Mouse (Mus musculus) embryonic facial prominence, embryonic 13.5 days (tissue): ENCODE results near the gene Nop53. TPM values are rescaled to one million over a fixed set of nuclear protein-coding genes. Genes with fewer than 3 reads are reported as not detected.

Experiments
- ATAC-seq: fragments of 200-750 bp; cut with Nextera tagmentation; 2 replicates; pipeline ENCODE4 v1.8.0; 2017; ENCODE audit warnings: low read depth; ENCODE audit not compliant: insufficient number of reproducible peaks, insufficient read depth, low FRiP score, low TSS enrichment
- H3K27ac ChIP-seq: fragments of 300-500 bp; sonication (generic); 2 replicates; pipeline ENCODE4 v1.5.1; 2015; ENCODE audit warnings: moderate library complexity, mild to moderate bottlenecking, inconsistent platforms
- H3K27me3 ChIP-seq: fragments of 300-500 bp; sonication (generic); 2 replicates; pipeline ENCODE4 v1.6.1; 2015; ENCODE audit warnings: mild to moderate bottlenecking, inconsistent platforms
- H3K36me3 ChIP-seq: fragments of 300-500 bp; sonication (generic); 2 replicates; pipeline ENCODE4 v1.6.1; 2015; ENCODE audit warnings: mild to moderate bottlenecking, inconsistent platforms
- H3K4me1 ChIP-seq: fragments of 300-500 bp; sonication (generic); 2 replicates; pipeline ENCODE4 v1.6.1; 2015; ENCODE audit warnings: inconsistent platforms
- H3K4me2 ChIP-seq: fragments of 300-500 bp; sonication (generic); 2 replicates; pipeline ENCODE4 v1.6.1; 2015; ENCODE audit warnings: moderate library complexity, mild to moderate bottlenecking, inconsistent platforms
- H3K4me3 ChIP-seq: fragments of 300-500 bp; sonication (generic); 2 replicates; pipeline ENCODE4 v1.5.1; 2015; ENCODE audit warnings: mild to moderate bottlenecking, inconsistent platforms
- H3K9ac ChIP-seq: fragments of 300-500 bp; sonication (generic); 2 replicates; pipeline ENCODE4 v1.6.1; 2015; ENCODE audit warnings: mild to moderate bottlenecking, inconsistent platforms
- H3K9me3 ChIP-seq: fragments of 300-500 bp; sonication (generic); 2 replicates; pipeline ENCODE4 v1.6.1; 2016; ENCODE audit warnings: inconsistent platforms
- WGBS: fragments of 180-500 bp; shearing (Covaris S2); methylation state at CpG from one replicate; pipeline ENCODE4 v1.1.7; 2015; ENCODE audit warnings: mixed read lengths; 5-methylcytosine and 5-hydroxymethylcytosine counted together
- polyA plus RNA-seq: library from polyadenylated mRNA; unstranded; fragments of >200 nt; fragmentation: Nextera tagmentation; extraction: Ambion mirVana; gene quantifications from 2 replicates; pipeline ENCODE4 v1.2.1, GENCODE M21; 2015

The Nop53 gene
- polyA plus RNA-seq, 1 experiment from 2014 or later: 210 TPM

DNA sequence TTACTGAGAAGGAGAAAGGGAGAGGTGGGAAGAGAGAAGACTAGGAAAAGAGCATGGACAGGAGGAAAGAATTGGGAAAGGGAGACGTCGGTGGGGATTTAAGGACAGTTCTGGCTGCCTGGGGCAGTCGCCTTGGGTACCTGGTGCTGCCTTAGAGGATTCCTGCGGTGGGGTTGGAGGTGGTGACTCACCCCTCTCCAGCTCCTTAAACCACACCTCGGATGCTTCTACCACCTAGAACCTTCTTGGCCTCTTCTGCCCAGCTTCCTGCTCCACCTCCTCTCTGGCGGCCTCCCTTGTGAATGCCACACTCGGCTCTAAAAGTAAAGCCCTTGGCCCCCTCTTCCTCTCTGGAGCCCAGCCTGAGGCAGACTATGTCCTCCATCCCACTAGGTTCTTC is 9.6 kb upstream of the Nop53 start:
- 25% methylated on average over 7 of the region's 7 CpGs for WGBS
- Histone ChIP-seq H3K27me3 (peaks cover 6% of the 10 kb centered on the region), H3K27ac (peak overlapping the region; percentile 35; the same call in 1 of the 2 replicates), H3K4me3 (no peak overlapping the region), H3K9ac (peak overlapping the region; percentile 55), H3K4me2 (peak overlapping the region; percentile 39), H3K36me3 (peaks cover 88% of the 10 kb centered on the region), H3K9me3 (no peaks in the 10 kb centered on the region), H3K4me1 (peaks cover 20% of the 10 kb centered on the region)
- no peak for ATAC-seq

GRCm38 (mm10) chr7:15954978-15955443 is 9.1 kb upstream of the Nop53 start:
- 11% methylated on average over 21 of the region's 21 CpGs for WGBS
- no peak overlapping the region for H3K4me3 ChIP-seq
- peak overlapping the region; percentile 35; the same call in 1 of the 2 replicates for H3K27ac ChIP-seq
- no peak; the same call in 1 of the 2 replicates for ATAC-seq
- peak overlapping the region; percentile 39 for H3K4me2 ChIP-seq
- H3K27me3 ChIP-seq: peaks cover 6% of the 10 kb centered on the region
- peaks cover 93% of the 10 kb centered on the region for H3K36me3 ChIP-seq
- peaks cover 20% of the 10 kb centered on the region for H3K4me1 ChIP-seq
- H3K9me3 ChIP-seq: no peaks in the 10 kb centered on the region
- peak overlapping the region; percentile 55 for H3K9ac ChIP-seq

- 73% methylated on average over 7 of the region's 7 CpGs for WGBS
- Histone ChIP-seq H3K36me3 (peaks cover 94% of the 10 kb centered on the region), H3K9me3 (no peaks in the 10 kb centered on the region), H3K9ac (no peak overlapping the region), H3K27me3 (peaks cover 6% of the 10 kb centered on the region), H3K4me1 (peaks cover 20% of the 10 kb centered on the region), H3K4me2 (no peak overlapping the region), H3K27ac (peak overlapping the region; percentile 35), H3K4me3 (no peak overlapping the region)
- ATAC-seq: no peak
Observed at GRCm38 (mm10) chr7:15954436-15954835, 8.6 kb upstream of the Nop53 start.

GRCm38 (mm10) chr7:15953307-15954074 is 7.6 kb upstream of the Nop53 start:
- Histone ChIP-seq H3K4me2 (no peak overlapping the region), H3K36me3 (peaks cover 85% of the 10 kb centered on the region), H3K27ac (peak overlapping the region; percentile 35), H3K27me3 (peaks cover 6% of the 10 kb centered on the region), H3K4me3 (no peak overlapping the region), H3K9me3 (no peaks in the 10 kb centered on the region), H3K9ac (no peak overlapping the region), H3K4me1 (peaks cover 30% of the 10 kb centered on the region)
- ATAC-seq: no peak
- 79% methylated on average over 13 of the region's 13 CpGs for WGBS

GRCm38 (mm10) chr7:15952416-15952815 is 6.5 kb upstream of the Nop53 start:
- no peak overlapping the region for H3K9ac ChIP-seq
- no peak overlapping the region for H3K4me2 ChIP-seq
- WGBS: 65% methylated on average over 3 of the region's 3 CpGs
- ATAC-seq: no peak
- H3K4me3 ChIP-seq: no peak overlapping the region
- peaks cover 6% of the 10 kb centered on the region for H3K27me3 ChIP-seq
- peaks cover 37% of the 10 kb centered on the region for H3K4me1 ChIP-seq
- H3K27ac ChIP-seq: no peak overlapping the region
- H3K9me3 ChIP-seq: no peaks in the 10 kb centered on the region
- H3K36me3 ChIP-seq: peaks cover 75% of the 10 kb centered on the region

DNA sequence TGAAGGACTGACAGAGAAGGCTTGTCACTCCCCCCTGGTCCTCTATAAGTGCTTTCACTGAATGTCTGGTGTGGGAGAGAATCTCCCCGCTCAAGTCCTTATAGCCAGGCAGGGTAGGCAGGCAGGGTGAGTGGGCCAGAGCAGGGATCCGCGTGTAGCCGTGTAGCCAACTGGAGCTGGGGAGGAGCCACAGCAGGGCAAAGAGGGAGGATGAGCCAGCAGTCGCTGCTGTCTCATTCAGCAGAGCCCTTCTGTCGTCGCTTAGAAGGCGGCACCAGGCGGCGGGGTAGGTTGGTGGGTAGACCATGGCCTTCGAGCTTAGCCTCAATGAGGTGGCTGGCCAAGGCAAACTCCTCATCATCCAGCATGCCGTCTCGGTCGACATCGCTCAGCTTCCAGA is 4.1 kb upstream of the Nop53 start:
- 85% methylated on average over 15 of the region's 15 CpGs for WGBS
- H3K9ac ChIP-seq: no peak overlapping the region

DNA sequence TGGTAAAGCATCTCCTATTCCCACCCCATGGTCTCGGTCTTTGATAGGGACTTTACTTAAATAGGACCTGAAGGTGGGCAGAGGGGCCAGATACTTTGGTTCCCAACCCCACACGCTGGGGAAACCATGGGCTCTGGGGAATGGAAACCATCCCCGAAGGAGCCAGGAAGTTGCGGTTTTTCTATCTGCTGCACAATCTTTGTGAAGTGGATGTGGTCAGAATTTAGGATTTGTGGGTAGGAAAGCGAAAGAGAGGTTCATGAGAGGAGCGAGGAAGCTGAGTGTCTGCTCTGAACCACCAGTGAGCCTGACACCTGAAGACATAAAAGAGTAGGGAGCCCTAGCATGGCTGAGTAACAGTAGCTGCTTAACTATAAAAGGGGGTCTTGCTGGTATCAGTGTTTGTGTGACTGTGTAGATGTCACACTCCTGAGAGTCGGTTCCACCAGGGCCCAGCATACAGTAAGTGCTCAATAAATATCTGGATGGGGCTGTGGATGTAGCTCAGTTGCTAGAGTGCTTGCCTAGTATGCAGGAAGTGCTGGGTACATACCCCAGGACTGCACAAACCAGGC is 3.4 kb upstream of the Nop53 start:
- 77% methylated on average over 7 of the region's 7 CpGs for WGBS
- H3K9me3 ChIP-seq: no peaks in the 10 kb centered on the region
- H3K4me2 ChIP-seq: no peak overlapping the region
- ATAC-seq: no peak
- peaks cover 48% of the 10 kb centered on the region for H3K36me3 ChIP-seq
- H3K4me1 ChIP-seq: peaks cover 30% of the 10 kb centered on the region
- H3K4me3 ChIP-seq: no peak overlapping the region
- no peaks in the 10 kb centered on the region for H3K27me3 ChIP-seq
- H3K9ac ChIP-seq: no peak overlapping the region; the same call in 1 of the 2 replicates
- peak overlapping the region; percentile 49; the same call in 1 of the 2 replicates for H3K27ac ChIP-seq

More for the DNA sequence above, 4.1 kb upstream of the Nop53 start:
- Histone ChIP-seq H3K4me2 (no peak overlapping the region), H3K9me3 (no peaks in the 10 kb centered on the region), H3K27ac (no peak overlapping the region), H3K36me3 (peaks cover 53% of the 10 kb centered on the region), H3K4me3 (no peak overlapping the region), H3K27me3 (no peaks in the 10 kb centered on the region), H3K4me1 (peaks cover 30% of the 10 kb centered on the region)
- ATAC-seq: no peak

GRCm38 (mm10) chr7:15948381-15948941 is 2.6 kb upstream of the Nop53 start:
- Histone ChIP-seq H3K4me3 (peak overlapping the region; percentile 19), H3K36me3 (peaks cover 50% of the 10 kb centered on the region), H3K27me3 (no peaks in the 10 kb centered on the region), H3K4me2 (peak overlapping the region; percentile 52), H3K4me1 (peaks cover 31% of the 10 kb centered on the region), H3K9me3 (no peaks in the 10 kb centered on the region), H3K27ac (peak overlapping the region; percentile 49; the same call in 1 of the 2 replicates), H3K9ac (peak overlapping the region; percentile 53)
- WGBS: 3% methylated on average over 23 of the region's 23 CpGs
- ATAC-seq: peak; percentile 46

GRCm38 (mm10) chr7:15947653-15948260 is 1.9 kb upstream of the Nop53 start:
- no peaks in the 10 kb centered on the region for H3K27me3 ChIP-seq
- H3K9me3 ChIP-seq: no peaks in the 10 kb centered on the region
- WGBS: 45% methylated on average over 4 of the region's 4 CpGs
- H3K27ac ChIP-seq: no peak overlapping the region
- peaks cover 31% of the 10 kb centered on the region for H3K4me1 ChIP-seq
- H3K9ac ChIP-seq: peak overlapping the region; percentile 53; the same call in 1 of the 2 replicates
- peaks cover 50% of the 10 kb centered on the region for H3K36me3 ChIP-seq
- no peak overlapping the region for H3K4me3 ChIP-seq
- peak overlapping the region; percentile 52 for H3K4me2 ChIP-seq
- no peak for ATAC-seq

- peaks cover 31% of the 10 kb centered on the region for H3K4me1 ChIP-seq
- peak overlapping the region; percentile 96 for H3K27ac ChIP-seq
- no peak for ATAC-seq
- H3K9me3 ChIP-seq: no peaks in the 10 kb centered on the region
- H3K4me3 ChIP-seq: peak overlapping the region; percentile 74
- 7% methylated on average over 8 of the region's 8 CpGs for WGBS
- peaks cover 51% of the 10 kb centered on the region for H3K36me3 ChIP-seq
- no peaks in the 10 kb centered on the region for H3K27me3 ChIP-seq
- H3K4me2 ChIP-seq: peak overlapping the region; percentile 87
- peak overlapping the region; percentile 83 for H3K9ac ChIP-seq
Observed at GRCm38 (mm10) chr7:15945211-15945610, 663 bp downstream of the Nop53 start.

DNA sequence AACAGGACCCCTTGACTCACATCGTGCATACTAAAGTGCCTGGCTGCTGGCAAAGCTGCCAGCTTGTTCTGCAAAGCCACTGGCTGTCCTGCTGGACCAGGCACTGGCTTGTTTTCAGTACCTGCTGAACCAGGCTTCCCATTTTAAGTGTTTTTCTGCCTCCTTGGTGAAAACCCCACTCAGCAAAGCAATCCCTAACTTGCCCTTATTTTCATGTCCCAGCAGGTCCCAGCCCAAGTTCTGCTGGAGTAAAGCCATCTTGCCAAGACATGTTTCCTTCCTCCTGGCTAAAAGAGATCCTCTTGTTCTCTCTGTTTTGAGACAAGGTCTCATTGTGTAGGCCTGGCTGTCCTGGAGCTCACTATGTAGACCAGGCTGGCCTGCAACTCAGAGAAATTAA is 1.6 kb downstream of the Nop53 start:
- 76% methylated on average over 1 of the region's 1 CpGs for WGBS
- peaks cover 52% of the 10 kb centered on the region for H3K36me3 ChIP-seq
- H3K4me2 ChIP-seq: peak overlapping the region; percentile 87
- no peaks in the 10 kb centered on the region for H3K9me3 ChIP-seq
- peaks cover 29% of the 10 kb centered on the region for H3K4me1 ChIP-seq
- H3K9ac ChIP-seq: 0 out of 2 replicates have a peak overlapping the region, but pooled peaks have one; percentile 1
- H3K27ac ChIP-seq: 0 out of 2 replicates have a peak overlapping the region, but pooled peaks have one; percentile 12
- no peak for ATAC-seq
- H3K27me3 ChIP-seq: no peaks in the 10 kb centered on the region
- peak overlapping the region; percentile 74; the same call in 1 of the 2 replicates for H3K4me3 ChIP-seq
